In genomic region chr13:99900965-99901364, GRCm38 (mm10) we compare ENCODE assay signal across 10 mouse cellular contexts. TPM values are rescaled to one million over a fixed set of nuclear protein-coding genes. Genes with fewer than 3 reads are reported as not detected.
DNase-seq lines count a peak whose midpoint lies in the region; ATAC-seq lines count a peak whose summit lies in the region.
"Had no signal": no experiment of that assay in that cellular context is flagged by ENCODE, and none has a peak within 500 bp of the region (broad histone marks: within the 10 kb centered on the region; RNA-seq: fewer than 3 reads in every experiment).

Gene Cartpt, minus strand, starts transcription at chr13:99901091.

- no peak within 1 kb of the TSS for H3K9ac ChIP-seq in heart, embryonic 16.5 days (ENCODE audit: low read length)
- H3K9ac ChIP-seq in embryonic facial prominence, embryonic 12.5 days: no peak within 1 kb of the TSS
- H3K9ac ChIP-seq in hindbrain, embryonic 15.5 days: peak within 1 kb of the TSS; percentile 35; the same call in 1 of the 2 replicates
- H3K9ac ChIP-seq in midbrain, embryonic 14.5 days (replicated peaks; ENCODE audit: low read length): peak within 1 kb of the TSS; percentile 45

- H3K9me3 ChIP-seq in heart, embryonic 16.5 days (replicated peaks; ENCODE audit: control insufficient read depth, low read length): no peaks in the 10 kb centered on the region
- H3K9me3 ChIP-seq in embryonic facial prominence, embryonic 12.5 days: no peaks in the 10 kb centered on the region
- H3K9me3 ChIP-seq in hindbrain, embryonic 15.5 days: no peaks in the 10 kb centered on the region
- H3K9me3 ChIP-seq in midbrain, embryonic 14.5 days (ENCODE audit: control insufficient read depth, low read length): no peaks in the 10 kb centered on the region

- peak within 1 kb of the TSS; percentile 39; the same call in 1 of the 2 replicates for H3K4me2 ChIP-seq in heart, embryonic 16.5 days (ENCODE audit: low read depth, low read length)
- peak within 1 kb of the TSS; percentile 47 for H3K4me2 ChIP-seq in embryonic facial prominence, embryonic 12.5 days (replicated peaks)
- peak within 1 kb of the TSS; percentile 80 for H3K4me2 ChIP-seq in hindbrain, embryonic 15.5 days
- H3K4me2 ChIP-seq in midbrain, embryonic 14.5 days (ENCODE audit: low read length): peak within 1 kb of the TSS; percentile 81

- WGBS in heart, embryonic 16.5 days: 51% methylated on average over 9 of the region's 9 CpGs
- 39% methylated on average over 9 of the region's 9 CpGs for WGBS in embryonic facial prominence, embryonic 12.5 days
- 38% methylated on average over 9 of the region's 9 CpGs for WGBS in hindbrain, embryonic 15.5 days
- 37% methylated on average over 9 of the region's 9 CpGs for WGBS in midbrain, embryonic 14.5 days

- peaks cover 3% of the 10 kb centered on the region; the same call in 1 of the 2 replicates for H3K4me1 ChIP-seq in heart, embryonic 16.5 days (ENCODE audit: control insufficient read depth, insufficient read depth, low read length)
- H3K4me1 ChIP-seq in embryonic facial prominence, embryonic 12.5 days: peaks cover 7% of the 10 kb centered on the region
- peaks cover 16% of the 10 kb centered on the region for H3K4me1 ChIP-seq in hindbrain, embryonic 15.5 days (replicated peaks)
- H3K4me1 ChIP-seq in midbrain, embryonic 14.5 days (ENCODE audit: control insufficient read depth, insufficient read depth, low read length): peaks cover 9% of the 10 kb centered on the region

- DNase-seq in heart, adult 18-20 months: no peak
- DNase-seq in midbrain, embryonic 14.5 days: no peak
- no peak for DNase-seq in urinary bladder, adult 2 months (ENCODE audit: low spot score)
- no peak for DNase-seq in gastrocnemius, postnatal 10 days
- no peak for DNase-seq in adrenal gland, adult (ENCODE audit: inconsistent age in 2 of 2, low spot score in 1 of 2)
- DNase-seq: thymus, postnatal 25 days had no signal

- H3K36me3 ChIP-seq in heart, embryonic 16.5 days (ENCODE audit: control insufficient read depth, insufficient read depth): no peaks in the 10 kb centered on the region
- no peaks in the 10 kb centered on the region for H3K36me3 ChIP-seq in embryonic facial prominence, embryonic 12.5 days
- H3K36me3 ChIP-seq in hindbrain, embryonic 15.5 days: no peaks in the 10 kb centered on the region
- no peaks in the 10 kb centered on the region for H3K36me3 ChIP-seq in midbrain, embryonic 14.5 days (ENCODE audit: control insufficient read depth, insufficient read depth, low read length)

- ATAC-seq in heart, embryonic 16.5 days (replicated peaks; ENCODE audit: extremely low read depth, insufficient read depth, low FRiP score): no peak
- no peak for ATAC-seq in embryonic facial prominence, embryonic 12.5 days (ENCODE audit: insufficient number of reproducible peaks, insufficient read depth, low FRiP score, low TSS enrichment)
- ATAC-seq in hindbrain, embryonic 15.5 days (ENCODE audit: low FRiP score, low read depth): peak; percentile 54; the same call in 1 of the 2 replicates
- ATAC-seq in midbrain, embryonic 14.5 days (ENCODE audit: low FRiP score, low TSS enrichment): no peak

- no peak within 1 kb of the TSS for H3K4me3 ChIP-seq in heart, embryonic 16.5 days (ENCODE audit: low read length)
- H3K4me3 ChIP-seq in embryonic facial prominence, embryonic 12.5 days: peak within 1 kb of the TSS; percentile 22
- H3K4me3 ChIP-seq in hindbrain, embryonic 15.5 days: peak within 1 kb of the TSS; percentile 43
- H3K4me3 ChIP-seq in midbrain, embryonic 14.5 days (replicated peaks; ENCODE audit: low read depth, low read length): peak within 1 kb of the TSS; percentile 38

- peaks cover 40% of the 10 kb centered on the region for H3K27me3 ChIP-seq in heart, embryonic 16.5 days (ENCODE audit: control insufficient read depth, insufficient read depth, low read length)
- H3K27me3 ChIP-seq in embryonic facial prominence, embryonic 12.5 days: peaks cover 44% of the 10 kb centered on the region
- H3K27me3 ChIP-seq in hindbrain, embryonic 15.5 days: peaks cover 40% of the 10 kb centered on the region
- peaks cover 23% of the 10 kb centered on the region for H3K27me3 ChIP-seq in midbrain, embryonic 14.5 days (ENCODE audit: control insufficient read depth, insufficient read depth, low read length)

- H3K27ac ChIP-seq in heart, embryonic 16.5 days (ENCODE audit: low read length): no peak within 1 kb of the TSS
- no peak within 1 kb of the TSS for H3K27ac ChIP-seq in embryonic facial prominence, embryonic 12.5 days
- H3K27ac ChIP-seq in hindbrain, embryonic 15.5 days (replicated peaks): no peak within 1 kb of the TSS
- H3K27ac ChIP-seq in midbrain, embryonic 14.5 days (replicated peaks; ENCODE audit: low read depth, low read length): no peak within 1 kb of the TSS

RNA-seq across cellular contexts. Expression of gene Cartpt, which starts in this region (rescaled TPM):
- 0.42 and 0.49 TPM in 2 replicates for polyA plus RNA-seq in heart, embryonic 16.5 days (2015; fragmentation: Nextera tagmentation; extraction: Ambion mirVana)
- total RNA-seq in heart, adult 18-20 months (2021): not detected
- 3.9 and 4.0 TPM in 2 replicates for polyA plus RNA-seq in embryonic facial prominence, embryonic 12.5 days (2016; fragmentation: Nextera tagmentation; extraction: Ambion mirVana)
- 26.6 and 32.2 TPM in 2 replicates for polyA plus RNA-seq in hindbrain, embryonic 15.5 days (2015; fragmentation: Nextera tagmentation; extraction: Ambion mirVana)
- polyA plus RNA-seq in midbrain, embryonic 14.5 days (2014; fragmentation: Nextera tagmentation; extraction: Ambion mirVana): 18.4 and 24.8 TPM in 2 replicates
- 1.4 TPM in 2 replicates for polyA plus RNA-seq in urinary bladder, adult 2 months (2012; rRNA removed)
- total RNA-seq in gastrocnemius, postnatal 10 days (2021): not detected
- total RNA-seq: liver, adult 2 months had no signal
- polyA plus RNA-seq: liver, adult 2 months had no signal

Comparison
In these comparisons a context has a peak if more than half of its experiments do, and no peak if none do; other contexts are left out.
1. H3K9ac ChIP-seq: peak in hindbrain, embryonic 15.5 days (single experiment) and midbrain, embryonic 14.5 days (single experiment); none in heart, embryonic 16.5 days (single experiment) and embryonic facial prominence, embryonic 12.5 days (single experiment).
2. Peak in every context shown above with its lines, with median percentiles within 50 percentile points of each other: H3K4me2 ChIP-seq.